Mouse (Mus musculus): ENCODE measurements at regions not wholly inside any gene's neighbourhood (a gene's known extent, or its start where the extent isn't known, plus 50 kb on each side); places are given as distances from the start of the nearest gene placed in this dataset.

DNA sequence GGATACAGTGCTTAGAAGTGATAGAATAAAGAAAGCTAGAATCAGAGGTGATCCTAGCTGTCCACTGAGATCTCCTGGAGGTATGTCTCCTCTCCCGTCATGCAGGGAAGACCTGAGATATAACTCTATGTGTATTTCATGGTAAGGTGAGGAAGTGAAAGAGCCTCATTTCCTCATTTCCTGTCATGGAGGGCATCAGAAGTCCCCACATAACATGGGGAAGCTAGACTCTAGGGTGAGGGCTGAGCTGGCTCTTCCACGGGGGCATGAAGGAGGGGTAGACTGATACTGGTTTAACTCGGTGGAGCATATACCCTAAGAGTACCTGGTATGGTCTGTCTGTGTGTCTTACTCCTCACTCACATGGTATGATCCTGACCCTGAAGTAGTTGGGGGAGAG, 156.0 kb upstream of the Foxn2 start:
- Histone ChIP-seq H3K9me3 (replicated peaks; ENCODE audit: control insufficient read depth, low read length) (peaks cover 8% of the 10 kb centered on the region; the same call in 1 of the 2 replicates), H3K4me1 (ENCODE audit: control insufficient read depth, insufficient read depth, low read length) (no peaks in the 10 kb centered on the region), H3K27ac (ENCODE audit: low read depth, low read length) (no peak overlapping the region), H3K9ac (ENCODE audit: low read depth, low read length) (no peak overlapping the region), H3K4me3 (ENCODE audit: low read depth, low read length) (no peak overlapping the region), H3K4me2 (no peak overlapping the region), H3K27me3 (ENCODE audit: control insufficient read depth, insufficient read depth, low read length) (no peaks in the 10 kb centered on the region), H3K36me3 (ENCODE audit: control insufficient read depth, insufficient read depth, low read length) (no peaks in the 10 kb centered on the region)
- no peak for ATAC-seq (replicated peaks; ENCODE audit: insufficient number of reproducible peaks, low FRiP score, low TSS enrichment)
- 87% methylated on average over 3 of the region's 3 CpGs for WGBS (ENCODE audit: insufficient replicate concordance)

DNA sequence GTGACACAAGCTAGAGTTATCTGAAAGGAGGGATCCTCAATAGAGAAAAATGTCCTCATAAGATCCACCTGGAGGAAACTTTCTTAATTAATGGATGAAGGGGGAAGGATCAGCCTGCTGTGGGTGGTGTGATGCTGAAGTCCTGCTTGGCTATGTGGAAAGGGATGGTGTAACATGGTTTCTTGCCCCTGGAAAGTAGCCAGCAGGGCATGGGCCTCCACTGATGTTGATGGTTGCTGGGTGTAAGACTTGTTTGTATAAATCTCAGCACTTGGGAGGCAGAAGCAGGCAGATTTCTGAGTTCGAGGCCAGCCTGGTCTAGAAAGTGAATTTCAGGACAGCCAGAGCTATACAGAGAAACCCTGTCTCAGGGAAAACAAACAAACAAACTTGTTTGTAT, 152.7 kb upstream of the Foxn2 start:
- H3K27me3 ChIP-seq (ENCODE audit: control insufficient read depth, insufficient read depth, low read length) = no peaks in the 10 kb centered on the region
- no peak for ATAC-seq (replicated peaks; ENCODE audit: insufficient number of reproducible peaks, low FRiP score, low TSS enrichment)
- H3K36me3 ChIP-seq (ENCODE audit: control insufficient read depth, insufficient read depth, low read length) = no peaks in the 10 kb centered on the region
- H3K4me3 ChIP-seq (ENCODE audit: low read depth, low read length) = no peak overlapping the region
- H3K27ac ChIP-seq (ENCODE audit: low read depth, low read length) = no peak overlapping the region
- WGBS (ENCODE audit: insufficient replicate concordance) = 73% methylated on average over 1 of the region's 1 CpGs
- no peaks in the 10 kb centered on the region for H3K4me1 ChIP-seq (ENCODE audit: control insufficient read depth, insufficient read depth, low read length)
- H3K9ac ChIP-seq (ENCODE audit: low read depth, low read length) = no peak overlapping the region
- peaks cover 8% of the 10 kb centered on the region; the same call in 1 of the 2 replicates for H3K9me3 ChIP-seq (replicated peaks; ENCODE audit: control insufficient read depth, low read length)
- no peak overlapping the region for H3K4me2 ChIP-seq

- Histone ChIP-seq H3K36me3 (ENCODE audit: control insufficient read depth, insufficient read depth, low read length) (no peaks in the 10 kb centered on the region), H3K27me3 (ENCODE audit: control insufficient read depth, insufficient read depth, low read length) (no peaks in the 10 kb centered on the region), H3K4me1 (ENCODE audit: control insufficient read depth, insufficient read depth, low read length) (no peaks in the 10 kb centered on the region), H3K9me3 (replicated peaks; ENCODE audit: control insufficient read depth, low read length) (no peaks in the 10 kb centered on the region), H3K4me2 (no peak overlapping the region), H3K4me3 (ENCODE audit: low read depth, low read length) (no peak overlapping the region), H3K27ac (ENCODE audit: low read depth, low read length) (no peak overlapping the region), H3K9ac (ENCODE audit: low read depth, low read length) (no peak overlapping the region)
- ATAC-seq (replicated peaks; ENCODE audit: insufficient number of reproducible peaks, low FRiP score, low TSS enrichment) = no peak
- WGBS (ENCODE audit: insufficient replicate concordance) = 46% methylated on average over 4 of the region's 4 CpGs
Measured at GRCm38 (mm10) chr17:88297520-88297919, 143.0 kb upstream of the Foxn2 start.

DNA sequence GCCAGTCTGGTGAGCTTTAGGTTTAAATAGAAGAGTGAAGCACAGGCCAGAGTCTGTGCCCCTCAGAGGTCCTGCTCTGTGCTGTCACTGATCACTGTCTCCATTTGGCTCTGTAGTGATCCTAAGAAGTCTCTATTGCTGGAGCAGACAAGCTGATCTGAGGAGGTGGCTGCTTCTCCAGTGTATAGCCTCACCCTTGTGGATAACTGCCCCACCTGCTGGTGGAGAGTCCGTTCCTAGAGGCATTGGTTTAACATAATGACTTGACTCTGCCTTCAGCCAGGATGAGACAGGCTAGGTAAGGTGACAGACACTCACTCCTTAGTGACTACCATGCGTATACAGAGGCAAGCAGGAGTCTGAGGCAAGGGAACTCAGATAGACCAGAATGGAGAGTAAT, 136.5 kb upstream of the Foxn2 start:
- 51% methylated on average over 2 of the region's 2 CpGs for WGBS (ENCODE audit: insufficient replicate concordance)
- no peaks in the 10 kb centered on the region for H3K36me3 ChIP-seq (ENCODE audit: control insufficient read depth, insufficient read depth, low read length)
- H3K9me3 ChIP-seq (replicated peaks; ENCODE audit: control insufficient read depth, low read length) = 0 out of 2 replicates have a peak, but pooled peaks cover 4% of the 10 kb centered on the region
- no peaks in the 10 kb centered on the region for H3K27me3 ChIP-seq (ENCODE audit: control insufficient read depth, insufficient read depth, low read length)
- ATAC-seq (replicated peaks; ENCODE audit: insufficient number of reproducible peaks, low FRiP score, low TSS enrichment) = no peak
- H3K4me3 ChIP-seq (ENCODE audit: low read depth, low read length) = no peak overlapping the region
- H3K9ac ChIP-seq (ENCODE audit: low read depth, low read length) = no peak overlapping the region
- H3K27ac ChIP-seq (ENCODE audit: low read depth, low read length) = no peak overlapping the region
- H3K4me1 ChIP-seq (ENCODE audit: control insufficient read depth, insufficient read depth, low read length) = no peaks in the 10 kb centered on the region
- H3K4me2 ChIP-seq = no peak overlapping the region

GRCm38 (mm10) chr17:88305165-88305564, 135.3 kb upstream of the Foxn2 start:
- Histone ChIP-seq H3K27ac (ENCODE audit: low read depth, low read length) (no peak overlapping the region), H3K9ac (ENCODE audit: low read depth, low read length) (no peak overlapping the region), H3K4me1 (ENCODE audit: control insufficient read depth, insufficient read depth, low read length) (no peaks in the 10 kb centered on the region), H3K9me3 (replicated peaks; ENCODE audit: control insufficient read depth, low read length) (0 out of 2 replicates have a peak, but pooled peaks cover 4% of the 10 kb centered on the region), H3K36me3 (ENCODE audit: control insufficient read depth, insufficient read depth, low read length) (no peaks in the 10 kb centered on the region), H3K27me3 (ENCODE audit: control insufficient read depth, insufficient read depth, low read length) (no peaks in the 10 kb centered on the region), H3K4me2 (no peak overlapping the region), H3K4me3 (ENCODE audit: low read depth, low read length) (no peak overlapping the region)
- ATAC-seq (replicated peaks; ENCODE audit: insufficient number of reproducible peaks, low FRiP score, low TSS enrichment) = no peak
- WGBS (ENCODE audit: insufficient replicate concordance) = 80% methylated on average over 9 of the region's 9 CpGs

- 0 out of 2 replicates have a peak, but pooled peaks cover 4% of the 10 kb centered on the region for H3K9me3 ChIP-seq (replicated peaks; ENCODE audit: control insufficient read depth, low read length)
Measured at GRCm38 (mm10) chr17:88306325-88306724, 134.2 kb upstream of the Foxn2 start.

DNA sequence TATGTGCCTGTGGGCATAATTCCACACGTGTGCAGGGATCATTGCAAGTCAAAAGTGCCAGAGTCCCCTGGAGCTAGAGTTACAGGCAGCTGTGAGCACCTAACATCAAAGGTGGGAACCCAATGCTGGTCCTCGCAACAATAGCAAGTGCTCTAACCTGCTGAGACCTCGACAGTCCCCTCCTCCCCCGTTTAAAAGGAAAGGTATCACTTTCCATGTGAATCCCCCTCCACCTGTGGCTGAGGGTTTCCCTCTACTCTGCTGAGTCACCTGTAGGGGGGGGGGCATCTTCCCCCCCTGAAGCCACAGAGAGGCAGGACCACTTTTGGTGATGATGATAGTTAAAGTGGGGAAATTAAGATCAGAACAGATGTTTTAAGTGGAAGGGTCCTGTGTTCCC, 133.4 kb upstream of the Foxn2 start:
- H3K36me3 ChIP-seq (ENCODE audit: control insufficient read depth, insufficient read depth, low read length) = no peaks in the 10 kb centered on the region
- no peak overlapping the region for H3K4me2 ChIP-seq
- 40% methylated on average over 4 of the region's 4 CpGs for WGBS (ENCODE audit: insufficient replicate concordance)
- 0 out of 2 replicates have a peak, but pooled peaks cover 4% of the 10 kb centered on the region for H3K9me3 ChIP-seq (replicated peaks; ENCODE audit: control insufficient read depth, low read length)
- no peak overlapping the region for H3K9ac ChIP-seq (ENCODE audit: low read depth, low read length)
- no peaks in the 10 kb centered on the region for H3K27me3 ChIP-seq (ENCODE audit: control insufficient read depth, insufficient read depth, low read length)
- H3K4me1 ChIP-seq (ENCODE audit: control insufficient read depth, insufficient read depth, low read length) = no peaks in the 10 kb centered on the region
- no peak overlapping the region for H3K27ac ChIP-seq (ENCODE audit: low read depth, low read length)
- no peak for ATAC-seq (replicated peaks; ENCODE audit: insufficient number of reproducible peaks, low FRiP score, low TSS enrichment)
- no peak overlapping the region for H3K4me3 ChIP-seq (ENCODE audit: low read depth, low read length)

More at GRCm38 (mm10) chr17:88306325-88306724, 134.2 kb upstream of the Foxn2 start:
- H3K27me3 ChIP-seq (ENCODE audit: control insufficient read depth, insufficient read depth, low read length) = no peaks in the 10 kb centered on the region
- H3K4me3 ChIP-seq (ENCODE audit: low read depth, low read length) = no peak overlapping the region
- WGBS (ENCODE audit: insufficient replicate concordance) = 58% methylated on average over 9 of the region's 9 CpGs
- no peaks in the 10 kb centered on the region for H3K36me3 ChIP-seq (ENCODE audit: control insufficient read depth, insufficient read depth, low read length)
- H3K4me1 ChIP-seq (ENCODE audit: control insufficient read depth, insufficient read depth, low read length) = no peaks in the 10 kb centered on the region
- H3K9ac ChIP-seq (ENCODE audit: low read depth, low read length) = no peak overlapping the region
- no peak overlapping the region for H3K4me2 ChIP-seq
- no peak overlapping the region for H3K27ac ChIP-seq (ENCODE audit: low read depth, low read length)
- no peak for ATAC-seq (replicated peaks; ENCODE audit: insufficient number of reproducible peaks, low FRiP score, low TSS enrichment)

DNA sequence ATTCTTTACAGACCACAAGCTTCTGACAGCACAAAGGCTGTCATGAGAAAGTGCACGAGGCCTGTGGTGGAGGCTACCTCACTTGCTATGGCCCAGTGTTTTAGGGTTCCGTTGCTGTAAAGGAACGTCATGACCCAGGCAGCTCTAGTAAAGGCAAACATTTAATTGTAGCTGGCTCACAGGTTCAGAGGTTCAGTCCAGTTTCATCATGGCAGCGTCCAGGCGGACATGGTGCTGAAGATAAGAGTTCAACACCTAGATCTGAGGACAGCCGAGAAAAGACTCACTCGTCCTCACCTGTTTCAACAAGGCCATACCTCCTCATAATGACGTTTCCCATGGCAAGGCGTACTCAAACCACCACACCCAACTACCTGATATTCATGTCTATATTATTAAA, 132.7 kb upstream of the Foxn2 start:
- no peak overlapping the region for H3K9ac ChIP-seq (ENCODE audit: low read depth, low read length)
- H3K9me3 ChIP-seq (replicated peaks; ENCODE audit: control insufficient read depth, low read length) = 0 out of 2 replicates have a peak, but pooled peaks cover 4% of the 10 kb centered on the region
- H3K4me3 ChIP-seq (ENCODE audit: low read depth, low read length) = no peak overlapping the region
- 79% methylated on average over 9 of the region's 9 CpGs for WGBS (ENCODE audit: insufficient replicate concordance)
- H3K36me3 ChIP-seq (ENCODE audit: control insufficient read depth, insufficient read depth, low read length) = no peaks in the 10 kb centered on the region
- H3K27me3 ChIP-seq (ENCODE audit: control insufficient read depth, insufficient read depth, low read length) = no peaks in the 10 kb centered on the region
- no peak overlapping the region for H3K27ac ChIP-seq (ENCODE audit: low read depth, low read length)
- no peak overlapping the region for H3K4me2 ChIP-seq
- ATAC-seq (replicated peaks; ENCODE audit: insufficient number of reproducible peaks, low FRiP score, low TSS enrichment) = no peak
- no peaks in the 10 kb centered on the region for H3K4me1 ChIP-seq (ENCODE audit: control insufficient read depth, insufficient read depth, low read length)

GRCm38 (mm10) chr17:88312876-88313275, 127.6 kb upstream of the Foxn2 start:
- WGBS (ENCODE audit: insufficient replicate concordance) = 75% methylated on average over 2 of the region's 2 CpGs
- Histone ChIP-seq H3K27ac (ENCODE audit: low read depth, low read length) (no peak overlapping the region), H3K27me3 (ENCODE audit: control insufficient read depth, insufficient read depth, low read length) (no peaks in the 10 kb centered on the region), H3K9ac (ENCODE audit: low read depth, low read length) (no peak overlapping the region), H3K36me3 (ENCODE audit: control insufficient read depth, insufficient read depth, low read length) (no peaks in the 10 kb centered on the region), H3K4me3 (ENCODE audit: low read depth, low read length) (no peak overlapping the region), H3K9me3 (replicated peaks; ENCODE audit: control insufficient read depth, low read length) (no peaks in the 10 kb centered on the region), H3K4me2 (no peak overlapping the region), H3K4me1 (ENCODE audit: control insufficient read depth, insufficient read depth, low read length) (no peaks in the 10 kb centered on the region)
- ATAC-seq (replicated peaks; ENCODE audit: insufficient number of reproducible peaks, low FRiP score, low TSS enrichment) = no peak
